Mouse (Mus musculus) E14TG2a.4 (cell line): ENCODE measurements at regions not wholly inside any gene's neighbourhood (a gene's known extent, or its start where the extent isn't known, plus 50 kb on each side); places are given as distances from the start of the nearest gene placed in this dataset.

Experiments
- H3K27me3 ChIP-seq: 2 replicates; pipeline ENCODE4 v1.6.1; 2014; ENCODE audit warnings: low read length, control low read depth; ENCODE audit not compliant: insufficient read depth
- H3K36me3 ChIP-seq: 2 replicates; pipeline ENCODE4 v1.6.1; 2014; ENCODE audit warnings: low read length, control low read depth; ENCODE audit not compliant: insufficient read depth
- H3K4me1 ChIP-seq: replicated peaks from 2 replicates; pipeline ENCODE4 v1.6.1; 2014; ENCODE audit warnings: low read depth, low read length, control low read depth
- H3K4me3 ChIP-seq: replicated peaks from 2 replicates; pipeline ENCODE4 v1.5.1; 2014; ENCODE audit warnings: mild to moderate bottlenecking, low read length
- H3K9me3 ChIP-seq: 2 replicates; pipeline ENCODE4 v1.6.1; 2014; ENCODE audit warnings: low read length, control low read depth
- CTCF ChIP-seq: conservative IDR thresholded peaks from 2 replicates; pipeline ENCODE4 v1.5.1; 2014; ENCODE audit warnings: low read length
- NANOG ChIP-seq: IDR thresholded peaks from 2 replicates; pipeline ENCODE4 v1.6.1; 2014; ENCODE audit warnings: borderline replicate concordance, low read length, mixed read lengths
- POU5F1 ChIP-seq: IDR thresholded peaks from 2 replicates; pipeline ENCODE4 v1.6.1; 2014; ENCODE audit warnings: low read length, borderline replicate concordance

GRCm38 (mm10) chr3:37789143-37789697 is 64.9 kb upstream of the Gm5148 start:
- no peaks in the 10 kb centered on the region for H3K4me1 ChIP-seq
- H3K27me3 ChIP-seq: peaks cover 29% of the 10 kb centered on the region
- no peaks in the 10 kb centered on the region for H3K9me3 ChIP-seq
- TF ChIP-seq NANOG (no peak), CTCF (no peak), POU5F1 (no peak)
- H3K36me3 ChIP-seq: no peaks in the 10 kb centered on the region
- H3K4me3 ChIP-seq: no peak overlapping the region

- H3K4me3 ChIP-seq: no peak overlapping the region
- peaks cover 29% of the 10 kb centered on the region for H3K27me3 ChIP-seq
These were observed 64.1 kb upstream of the Gm5148 start for GRCm38 (mm10) chr3:37788366-37788765.

GRCm38 (mm10) chr3:37786792-37787191 is 62.5 kb upstream of the Gm5148 start:
- no peak for TF ChIP-seq POU5F1
- no peak for TF ChIP-seq CTCF
- no peak for TF ChIP-seq NANOG
- Histone ChIP-seq H3K9me3 (no peaks in the 10 kb centered on the region), H3K36me3 (no peaks in the 10 kb centered on the region), H3K4me3 (no peak overlapping the region), H3K4me1 (no peaks in the 10 kb centered on the region), H3K27me3 (peaks cover 29% of the 10 kb centered on the region)

More at GRCm38 (mm10) chr3:37788366-37788765, 64.1 kb upstream of the Gm5148 start:
- TF ChIP-seq POU5F1 (no peak), NANOG (no peak), CTCF (no peak)
- Histone ChIP-seq H3K9me3 (no peaks in the 10 kb centered on the region), H3K4me1 (no peaks in the 10 kb centered on the region), H3K36me3 (no peaks in the 10 kb centered on the region)

GRCm38 (mm10) chr3:37781086-37781485 is 56.8 kb upstream of the Gm5148 start:
- no peaks in the 10 kb centered on the region for H3K4me1 ChIP-seq
- H3K27me3 ChIP-seq: no peaks in the 10 kb centered on the region; the same call in 1 of the 2 replicates
- no peak overlapping the region for H3K4me3 ChIP-seq
- no peaks in the 10 kb centered on the region for H3K36me3 ChIP-seq
- no peaks in the 10 kb centered on the region for H3K9me3 ChIP-seq
- TF ChIP-seq NANOG: no peak
- no peak for TF ChIP-seq POU5F1
- TF ChIP-seq CTCF: no peak

GRCm38 (mm10) chr3:37779867-37780475 is 55.7 kb upstream of the Gm5148 start:
- no peaks in the 10 kb centered on the region for H3K9me3 ChIP-seq
- TF ChIP-seq NANOG (no peak), CTCF (no peak), POU5F1 (no peak)
- H3K36me3 ChIP-seq: no peaks in the 10 kb centered on the region
- H3K4me3 ChIP-seq: no peak overlapping the region
- no peaks in the 10 kb centered on the region for H3K4me1 ChIP-seq
- H3K27me3 ChIP-seq: peaks cover 2% of the 10 kb centered on the region; the same call in 1 of the 2 replicates

- Histone ChIP-seq H3K4me1 (no peaks in the 10 kb centered on the region), H3K36me3 (no peaks in the 10 kb centered on the region), H3K9me3 (peaks cover 1% of the 10 kb centered on the region; the same call in 1 of the 2 replicates), H3K4me3 (no peak overlapping the region), H3K27me3 (peaks cover 6% of the 10 kb centered on the region)
- TF ChIP-seq POU5F1: no peak
- TF ChIP-seq CTCF: no peak
- no peak for TF ChIP-seq NANOG
These were observed 54.1 kb upstream of the Gm5148 start for GRCm38 (mm10) chr3:37778386-37778785.

- TF ChIP-seq POU5F1 (no peak), NANOG (no peak), CTCF (no peak)
- Histone ChIP-seq H3K9me3 (peaks cover 5% of the 10 kb centered on the region; the same call in 1 of the 2 replicates), H3K36me3 (no peaks in the 10 kb centered on the region), H3K4me3 (no peak overlapping the region), H3K4me1 (no peaks in the 10 kb centered on the region), H3K27me3 (peaks cover 6% of the 10 kb centered on the region)
These were observed 51.9 kb upstream of the Gm5148 start for GRCm38 (mm10) chr3:37776224-37776623.
